ENCODE assay signal across 31 mouse cellular contexts in the genomic region with DNA sequence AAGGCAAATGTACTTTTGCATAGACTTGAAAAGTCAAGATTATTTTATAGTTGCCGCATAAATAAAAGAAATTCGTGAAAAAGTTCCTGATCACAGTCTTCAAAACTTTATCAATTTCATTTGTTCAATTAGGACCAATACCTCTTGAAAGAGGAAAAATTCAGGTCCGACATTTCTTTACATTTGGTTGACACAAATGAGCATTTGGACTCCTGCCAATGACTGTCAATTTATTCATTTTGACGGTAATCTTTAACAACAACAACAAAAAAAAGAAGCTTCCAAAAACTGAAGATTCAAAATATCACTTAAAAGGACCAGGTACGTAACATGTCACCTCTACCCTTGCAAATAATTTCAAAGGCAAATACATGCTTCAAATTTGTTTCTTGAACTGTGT. TPM values are rescaled to one million over a fixed set of nuclear protein-coding genes. Genes with fewer than 3 reads are reported as not detected.
"Had no signal": no experiment of that assay in that cellular context is flagged by ENCODE, and none has a peak within 500 bp of the region (broad histone marks: within the 10 kb centered on the region; RNA-seq: fewer than 3 reads in every experiment).

No protein-coding gene starts in this region.

- ATAC-seq: hindbrain, postnatal 0 days; intestine, embryonic 16.5 days; liver, embryonic 12.5 days had no signal

- H3K9ac ChIP-seq: heart, embryonic 12.5 days; hindbrain, embryonic 13.5 days; hindbrain, embryonic 15.5 days; kidney, embryonic 15.5 days; limb, embryonic 13.5 days; limb, embryonic 15.5 days; liver, embryonic 12.5 days; liver, embryonic 14.5 days had no signal

- H3K36me3 ChIP-seq: heart, embryonic 10.5 days; heart, embryonic 12.5 days; hindbrain, embryonic 13.5 days; hindbrain, embryonic 15.5 days; kidney, embryonic 15.5 days; limb, embryonic 13.5 days; limb, embryonic 15.5 days; liver, embryonic 12.5 days had no signal

- H3K9me3 ChIP-seq: heart, embryonic 10.5 days; heart, embryonic 12.5 days; hindbrain, embryonic 13.5 days; hindbrain, embryonic 15.5 days; kidney, embryonic 15.5 days; limb, embryonic 13.5 days; limb, embryonic 15.5 days; liver, embryonic 12.5 days had no signal

- H3K4me1 ChIP-seq: liver, embryonic 12.5 days had no signal

- H3K27ac ChIP-seq: gastrocnemius, adult 2 months; heart, embryonic 10.5 days; hindbrain, embryonic 13.5 days; hindbrain, embryonic 15.5 days; hindbrain, postnatal 0 days; kidney, embryonic 15.5 days; kidney, postnatal 0 days; limb, embryonic 13.5 days; limb, embryonic 15.5 days; liver, embryonic 12.5 days; liver, embryonic 14.5 days had no signal

- H3K4me3 ChIP-seq: gastrocnemius, adult 2 months; heart, embryonic 10.5 days; heart, embryonic 12.5 days; hindbrain, embryonic 13.5 days; hindbrain, embryonic 15.5 days; kidney, embryonic 15.5 days; limb, embryonic 13.5 days; limb, embryonic 15.5 days; liver, embryonic 12.5 days had no signal

- H3K4me2 ChIP-seq: heart, embryonic 12.5 days; hindbrain, embryonic 13.5 days; hindbrain, embryonic 15.5 days; kidney, embryonic 15.5 days; limb, embryonic 13.5 days; limb, embryonic 15.5 days; liver, embryonic 12.5 days had no signal

- DNase-seq: gastrocnemius, adult 2 months; gastrocnemius, postnatal 10 days; gastrocnemius, postnatal 25 days; heart, adult 18-20 months; heart, postnatal 10 days; kidney, adult 11 months; kidney, adult 2 months; kidney, adult 9 months; kidney, postnatal 14 days; kidney, postnatal 36 days; layer of hippocampus, adult 9-11 months; layer of hippocampus, postnatal 36 days; left cerebral cortex, postnatal 4 days had no signal

- H3K27me3 ChIP-seq: hindbrain, embryonic 13.5 days; hindbrain, embryonic 15.5 days had no signal

RNA-seq across cellular contexts. Expression of gene Pou3f3, which starts 13.8 kb away (rescaled TPM):
- total RNA-seq: gastrocnemius, adult 2 months; gastrocnemius, postnatal 25 days; granulocyte monocyte progenitor cell, adult 5-6 weeks; heart, postnatal 10 days; hematopoietic stem cell, adult 5-6 weeks; liver, adult 2 months had no signal
- polyA plus RNA-seq: heart, embryonic 14.5 days; heart, embryonic 16.5 days; large intestine, adult 2 months; liver, adult 2 months had no signal
